ENCODE assay signal across 11 mouse cellular contexts in the genomic region with DNA sequence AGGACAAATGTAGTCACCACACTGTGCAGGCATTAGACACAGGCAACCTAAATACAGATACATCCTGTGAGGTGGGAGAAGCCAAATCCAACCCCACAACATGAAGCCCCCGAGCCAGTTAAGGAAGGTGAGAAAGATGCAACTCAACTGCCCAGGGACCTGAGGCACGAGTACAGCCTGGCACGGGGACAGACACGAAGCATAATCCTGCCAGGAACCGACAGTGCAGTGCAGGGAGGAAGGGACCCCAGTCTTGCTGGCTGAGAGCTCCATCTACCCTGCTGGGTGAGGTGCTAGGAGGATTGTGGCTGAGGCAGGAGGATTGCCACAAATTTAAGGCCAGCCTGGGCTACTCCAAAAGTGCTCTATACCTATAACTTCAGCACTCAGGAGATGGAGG. TPM values are rescaled to one million over a fixed set of nuclear protein-coding genes. Genes with fewer than 3 reads are reported as not detected.
A peak's percentile ranks its signal among the peaks of the same experiment; 100 is the strongest.
DNase-seq lines count a peak whose midpoint lies in the region; ATAC-seq lines count a peak whose summit lies in the region.
"Had no signal": no experiment of that assay in that cellular context is flagged by ENCODE, and none has a peak within 500 bp of the region (broad histone marks: within the 10 kb centered on the region; RNA-seq: fewer than 3 reads in every experiment).

No protein-coding gene starts in this region.

- ATAC-seq in hindbrain, embryonic 13.5 days (ENCODE audit: low FRiP score), result no peak
- ATAC-seq in hindbrain, embryonic 14.5 days (ENCODE audit: low FRiP score), result no peak
- ATAC-seq in neural tube, embryonic 13.5 days (ENCODE audit: low read depth), result peak; percentile 5; the same call in 1 of the 2 replicates
- no peak for ATAC-seq in neural tube, embryonic 15.5 days (ENCODE audit: low FRiP score)
- ATAC-seq in forebrain, embryonic 11.5 days (replicated peaks; ENCODE audit: low FRiP score), result peak; percentile 13; the same call in 1 of the 2 replicates
- ATAC-seq in limb, embryonic 15.5 days (ENCODE audit: insufficient number of reproducible peaks, low FRiP score, low TSS enrichment, low read depth), result 0 out of 2 replicates have a peak, but pooled peaks have one; percentile 5

- no peak for DNase-seq in hindbrain, embryonic 14.5 days (ENCODE audit: low spot score)
- no peak for DNase-seq in forebrain, embryonic 11.5 days (ENCODE audit: low spot score)
- DNase-seq in urinary bladder, postnatal 25 days (ENCODE audit: low spot score), result no peak

- H3K9me3 ChIP-seq in hindbrain, embryonic 13.5 days, result no peaks in the 10 kb centered on the region
- H3K9me3 ChIP-seq in hindbrain, embryonic 14.5 days (ENCODE audit: control insufficient read depth, low read length), result no peaks in the 10 kb centered on the region
- no peaks in the 10 kb centered on the region for H3K9me3 ChIP-seq in neural tube, embryonic 13.5 days
- H3K9me3 ChIP-seq in neural tube, embryonic 15.5 days (replicated peaks), result no peaks in the 10 kb centered on the region
- H3K9me3 ChIP-seq in forebrain, embryonic 11.5 days (ENCODE audit: control insufficient read depth, low read length), result no peaks in the 10 kb centered on the region
- H3K9me3 ChIP-seq in limb, embryonic 15.5 days, result no peaks in the 10 kb centered on the region
- H3K9me3 ChIP-seq: embryonic facial prominence, embryonic 12.5 days; G1E; lung, embryonic 15.5 days; megakaryocyte, embryonic 14.5 days had no signal

- no peak overlapping the region for H3K4me2 ChIP-seq in hindbrain, embryonic 13.5 days
- no peak overlapping the region for H3K4me2 ChIP-seq in hindbrain, embryonic 14.5 days (replicated peaks)
- no peak overlapping the region for H3K4me2 ChIP-seq in neural tube, embryonic 13.5 days
- no peak overlapping the region for H3K4me2 ChIP-seq in neural tube, embryonic 15.5 days
- H3K4me2 ChIP-seq in forebrain, embryonic 11.5 days (ENCODE audit: low read depth, low read length, severe bottlenecking), result no peak overlapping the region
- no peak overlapping the region for H3K4me2 ChIP-seq in limb, embryonic 15.5 days
- H3K4me2 ChIP-seq: embryonic facial prominence, embryonic 12.5 days; lung, embryonic 15.5 days had no signal

- H3K9ac ChIP-seq in hindbrain, embryonic 13.5 days, result no peak overlapping the region
- H3K9ac ChIP-seq in hindbrain, embryonic 14.5 days, result no peak overlapping the region
- no peak overlapping the region for H3K9ac ChIP-seq in neural tube, embryonic 13.5 days
- H3K9ac ChIP-seq in neural tube, embryonic 15.5 days (replicated peaks), result no peak overlapping the region
- no peak overlapping the region for H3K9ac ChIP-seq in forebrain, embryonic 11.5 days (ENCODE audit: low read length)
- no peak overlapping the region for H3K9ac ChIP-seq in limb, embryonic 15.5 days
- H3K9ac ChIP-seq: embryonic facial prominence, embryonic 12.5 days; lung, embryonic 15.5 days had no signal

- peaks cover 56% of the 10 kb centered on the region for H3K36me3 ChIP-seq in hindbrain, embryonic 13.5 days
- H3K36me3 ChIP-seq in hindbrain, embryonic 14.5 days (replicated peaks; ENCODE audit: control insufficient read depth, insufficient read depth), result peaks cover 24% of the 10 kb centered on the region
- peaks cover 55% of the 10 kb centered on the region for H3K36me3 ChIP-seq in neural tube, embryonic 13.5 days
- peaks cover 33% of the 10 kb centered on the region for H3K36me3 ChIP-seq in neural tube, embryonic 15.5 days
- peaks cover 4% of the 10 kb centered on the region; the same call in 1 of the 2 replicates for H3K36me3 ChIP-seq in forebrain, embryonic 11.5 days (ENCODE audit: control insufficient read depth, insufficient read depth, low read length)
- H3K36me3 ChIP-seq in limb, embryonic 15.5 days, result peaks cover 47% of the 10 kb centered on the region

- no peak overlapping the region for H3K4me3 ChIP-seq in hindbrain, embryonic 13.5 days
- no peak overlapping the region for H3K4me3 ChIP-seq in hindbrain, embryonic 14.5 days (replicated peaks; ENCODE audit: low read length)
- no peak overlapping the region for H3K4me3 ChIP-seq in neural tube, embryonic 13.5 days
- no peak overlapping the region for H3K4me3 ChIP-seq in neural tube, embryonic 15.5 days (replicated peaks)
- no peak overlapping the region for H3K4me3 ChIP-seq in forebrain, embryonic 11.5 days (ENCODE audit: low read depth, low read length)
- no peak overlapping the region for H3K4me3 ChIP-seq in limb, embryonic 15.5 days
- H3K4me3 ChIP-seq: embryonic facial prominence, embryonic 12.5 days; lung, embryonic 15.5 days; megakaryocyte, embryonic 14.5 days had no signal

- 84% methylated on average over 5 of the region's 5 CpGs for WGBS in hindbrain, embryonic 13.5 days
- WGBS in hindbrain, embryonic 14.5 days, result 91% methylated on average over 5 of the region's 5 CpGs
- WGBS in neural tube, embryonic 13.5 days, result 89% methylated on average over 5 of the region's 5 CpGs
- 82% methylated on average over 5 of the region's 5 CpGs for WGBS in neural tube, embryonic 15.5 days
- 96% methylated on average over 5 of the region's 5 CpGs for WGBS in forebrain, embryonic 11.5 days
- 85% methylated on average over 5 of the region's 5 CpGs for WGBS in limb, embryonic 15.5 days

- peak overlapping the region; percentile 35; the same call in 1 of the 2 replicates for H3K27ac ChIP-seq in hindbrain, embryonic 13.5 days
- H3K27ac ChIP-seq in hindbrain, embryonic 14.5 days, result no peak overlapping the region
- H3K27ac ChIP-seq in neural tube, embryonic 13.5 days (replicated peaks), result no peak overlapping the region; the same call in 1 of the 2 replicates
- H3K27ac ChIP-seq in neural tube, embryonic 15.5 days (replicated peaks), result no peak overlapping the region
- no peak overlapping the region for H3K27ac ChIP-seq in forebrain, embryonic 11.5 days (ENCODE audit: low read depth, low read length)
- H3K27ac ChIP-seq in limb, embryonic 15.5 days, result no peak overlapping the region
- H3K27ac ChIP-seq: embryonic facial prominence, embryonic 12.5 days; lung, embryonic 15.5 days had no signal

- no peaks in the 10 kb centered on the region for H3K27me3 ChIP-seq in hindbrain, embryonic 13.5 days
- H3K27me3 ChIP-seq in hindbrain, embryonic 14.5 days (ENCODE audit: control insufficient read depth, insufficient read depth, low read length), result no peaks in the 10 kb centered on the region
- no peaks in the 10 kb centered on the region for H3K27me3 ChIP-seq in neural tube, embryonic 13.5 days
- H3K27me3 ChIP-seq in neural tube, embryonic 15.5 days (replicated peaks), result no peaks in the 10 kb centered on the region
- H3K27me3 ChIP-seq in forebrain, embryonic 11.5 days (ENCODE audit: control insufficient read depth, insufficient read depth, low read length), result no peaks in the 10 kb centered on the region
- no peaks in the 10 kb centered on the region for H3K27me3 ChIP-seq in limb, embryonic 15.5 days
- H3K27me3 ChIP-seq: embryonic facial prominence, embryonic 12.5 days; lung, embryonic 15.5 days; megakaryocyte, embryonic 14.5 days had no signal

- H3K4me1 ChIP-seq in hindbrain, embryonic 13.5 days (replicated peaks), result peaks cover 53% of the 10 kb centered on the region
- H3K4me1 ChIP-seq in hindbrain, embryonic 14.5 days (replicated peaks; ENCODE audit: control insufficient read depth, insufficient read depth, low read length), result peaks cover 15% of the 10 kb centered on the region
- H3K4me1 ChIP-seq in neural tube, embryonic 13.5 days (replicated peaks), result peaks cover 64% of the 10 kb centered on the region
- peaks cover 40% of the 10 kb centered on the region for H3K4me1 ChIP-seq in neural tube, embryonic 15.5 days
- peaks cover 12% of the 10 kb centered on the region for H3K4me1 ChIP-seq in forebrain, embryonic 11.5 days (replicated peaks; ENCODE audit: control insufficient read depth, insufficient read depth, low read length)
- H3K4me1 ChIP-seq in limb, embryonic 15.5 days, result peaks cover 38% of the 10 kb centered on the region

RNA-seq across cellular contexts. Expression of gene Fbxl18, which starts 18.3 kb away (rescaled TPM):
- polyA plus RNA-seq in hindbrain, embryonic 13.5 days (2015; fragmentation: Nextera tagmentation; extraction: Ambion mirVana), result 36.6 and 36.9 TPM in 2 replicates
- polyA plus RNA-seq in hindbrain, embryonic 14.5 days (2014; fragmentation: Nextera tagmentation; extraction: Ambion mirVana), result 26.1 TPM in 2 replicates
- polyA plus RNA-seq in neural tube, embryonic 13.5 days (2015; fragmentation: Nextera tagmentation; extraction: Ambion mirVana), result 25.5 and 28.2 TPM in 2 replicates
- 29.4 TPM in 2 replicates for polyA plus RNA-seq in neural tube, embryonic 15.5 days (2015; fragmentation: Nextera tagmentation; extraction: Ambion mirVana)
- 15.4 and 16.0 TPM in 2 replicates for polyA plus RNA-seq in forebrain, embryonic 11.5 days (2014; fragmentation: Nextera tagmentation; extraction: Ambion mirVana)
- polyA plus RNA-seq in limb, embryonic 15.5 days (2015; fragmentation: Nextera tagmentation; extraction: Ambion mirVana), result 12.5 and 12.6 TPM in 2 replicates

RNA-seq across cellular contexts. Expression of gene Actb, which starts 29.7 kb away (rescaled TPM):
- polyA plus RNA-seq in hindbrain, embryonic 13.5 days (2015; fragmentation: Nextera tagmentation; extraction: Ambion mirVana), result 17,657 and 17,716 TPM in 2 replicates
- polyA plus RNA-seq in hindbrain, embryonic 14.5 days (2014; fragmentation: Nextera tagmentation; extraction: Ambion mirVana), result 13,534 and 14,549 TPM in 2 replicates
- polyA plus RNA-seq in neural tube, embryonic 13.5 days (2015; fragmentation: Nextera tagmentation; extraction: Ambion mirVana), result 15,088 and 16,772 TPM in 2 replicates
- polyA plus RNA-seq in neural tube, embryonic 15.5 days (2015; fragmentation: Nextera tagmentation; extraction: Ambion mirVana), result 12,525 and 12,918 TPM in 2 replicates
- polyA plus RNA-seq in forebrain, embryonic 11.5 days (2014; fragmentation: Nextera tagmentation; extraction: Ambion mirVana), result 13,526 and 13,808 TPM in 2 replicates
- polyA plus RNA-seq in limb, embryonic 15.5 days (2015; fragmentation: Nextera tagmentation; extraction: Ambion mirVana), result 13,307 and 13,671 TPM in 2 replicates

RNA-seq across cellular contexts. Expression of gene Tnrc18, which starts 59.4 kb away (rescaled TPM):
- polyA plus RNA-seq in hindbrain, embryonic 13.5 days (2015; fragmentation: Nextera tagmentation; extraction: Ambion mirVana), result 33.1 and 35.8 TPM in 2 replicates
- polyA plus RNA-seq in hindbrain, embryonic 14.5 days (2014; fragmentation: Nextera tagmentation; extraction: Ambion mirVana), result 34.1 and 38.9 TPM in 2 replicates
- 30.3 and 31.1 TPM in 2 replicates for polyA plus RNA-seq in neural tube, embryonic 13.5 days (2015; fragmentation: Nextera tagmentation; extraction: Ambion mirVana)
- polyA plus RNA-seq in neural tube, embryonic 15.5 days (2015; fragmentation: Nextera tagmentation; extraction: Ambion mirVana), result 22.5 and 26.0 TPM in 2 replicates
- polyA plus RNA-seq in forebrain, embryonic 11.5 days (2014; fragmentation: Nextera tagmentation; extraction: Ambion mirVana), result 55.2 and 55.7 TPM in 2 replicates
- 25.1 and 32.0 TPM in 2 replicates for polyA plus RNA-seq in limb, embryonic 15.5 days (2015; fragmentation: Nextera tagmentation; extraction: Ambion mirVana)

Comparison
In these comparisons a context has a peak if more than half of its experiments do, and no peak if none do; other contexts are left out.
1. ATAC-seq: peak in neural tube, embryonic 13.5 days (single experiment), forebrain, embryonic 11.5 days (single experiment) and limb, embryonic 15.5 days (single experiment); none in hindbrain, embryonic 13.5 days (single experiment), hindbrain, embryonic 14.5 days (single experiment) and neural tube, embryonic 15.5 days (single experiment).